Mouse (Mus musculus) urinary bladder, postnatal 14 days (tissue): Measurements from ENCODE around the gene Fblim1.

Experiments used
- DNase-seq: peaks from one replicate; pipeline ENCODE4 v3.0.0; 2021; ENCODE audit warnings: low spot score

The Fblim1 gene

DNA sequence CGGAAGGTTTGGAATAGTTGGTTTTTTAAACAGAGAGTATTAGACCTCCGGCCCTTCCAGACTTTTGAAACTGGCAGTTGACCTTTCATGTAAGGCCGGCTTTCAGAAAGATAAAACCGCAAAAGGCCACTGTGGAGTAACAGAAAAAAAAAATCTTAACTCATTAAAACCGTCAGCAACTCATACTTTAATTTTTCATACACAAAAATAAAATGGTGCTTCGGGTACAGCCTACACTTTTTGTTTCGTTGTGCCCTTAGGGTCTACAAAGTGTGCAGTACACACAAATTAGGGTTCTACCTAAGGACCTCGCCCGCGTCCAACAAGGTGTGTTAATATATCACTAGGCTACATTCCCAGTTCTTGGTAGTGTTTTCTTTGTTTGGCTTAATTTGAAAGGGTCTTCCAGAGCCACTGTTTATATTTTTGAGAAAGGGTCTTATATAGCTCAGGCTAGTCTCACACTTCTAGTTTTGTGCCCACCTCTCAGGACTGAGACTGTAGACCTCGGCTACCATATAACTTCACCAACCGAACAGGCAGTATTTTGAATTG lies 66.6 kb downstream of the Fblim1 start:
- no peak for DNase-seq

DNA sequence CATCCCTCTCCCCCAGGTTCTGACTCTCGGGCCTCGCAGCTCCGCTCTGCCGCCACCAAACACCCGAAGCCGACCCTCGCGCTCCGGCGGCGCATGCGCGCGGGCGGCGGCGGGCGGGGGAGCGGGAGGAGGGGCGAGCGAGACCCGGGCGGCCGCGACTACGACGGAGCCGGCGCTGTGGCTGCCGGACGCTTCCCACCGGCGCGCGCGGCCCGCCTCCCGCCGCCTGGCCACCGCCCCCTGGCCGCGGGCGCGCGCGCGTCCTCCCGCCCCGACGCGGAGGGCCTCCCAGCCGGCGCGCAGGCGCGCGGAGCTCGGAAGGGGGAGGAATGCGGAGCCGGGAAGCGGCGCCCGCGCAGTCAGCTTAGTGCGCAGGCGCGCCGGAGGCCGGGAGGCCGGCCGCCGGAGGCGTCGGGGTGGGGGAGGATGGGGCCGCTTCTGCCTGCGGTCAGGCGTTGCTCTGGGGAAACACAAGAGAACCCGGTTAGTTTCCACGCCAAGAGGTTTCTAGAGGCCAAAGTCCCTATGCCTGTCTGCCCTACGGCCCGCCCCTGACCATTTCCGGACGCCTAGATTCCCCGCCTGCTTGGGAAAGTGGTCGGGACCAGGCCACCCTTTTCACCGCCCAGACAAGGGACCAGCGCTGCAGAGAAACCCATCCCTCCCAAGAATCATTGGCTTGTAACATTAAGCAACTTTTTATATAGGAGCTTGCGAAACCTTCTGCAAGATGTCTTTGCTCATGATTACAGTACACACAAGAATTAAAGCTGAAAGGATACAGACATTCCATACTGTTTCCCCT lies 67.3 kb downstream of the Fblim1 start, which contains the start of gene Spen:
Gene Spen, minus strand, starts transcription at position 190 of the 805 bp plus-strand sequence.
- peak; percentile 93 for DNase-seq

DNA sequence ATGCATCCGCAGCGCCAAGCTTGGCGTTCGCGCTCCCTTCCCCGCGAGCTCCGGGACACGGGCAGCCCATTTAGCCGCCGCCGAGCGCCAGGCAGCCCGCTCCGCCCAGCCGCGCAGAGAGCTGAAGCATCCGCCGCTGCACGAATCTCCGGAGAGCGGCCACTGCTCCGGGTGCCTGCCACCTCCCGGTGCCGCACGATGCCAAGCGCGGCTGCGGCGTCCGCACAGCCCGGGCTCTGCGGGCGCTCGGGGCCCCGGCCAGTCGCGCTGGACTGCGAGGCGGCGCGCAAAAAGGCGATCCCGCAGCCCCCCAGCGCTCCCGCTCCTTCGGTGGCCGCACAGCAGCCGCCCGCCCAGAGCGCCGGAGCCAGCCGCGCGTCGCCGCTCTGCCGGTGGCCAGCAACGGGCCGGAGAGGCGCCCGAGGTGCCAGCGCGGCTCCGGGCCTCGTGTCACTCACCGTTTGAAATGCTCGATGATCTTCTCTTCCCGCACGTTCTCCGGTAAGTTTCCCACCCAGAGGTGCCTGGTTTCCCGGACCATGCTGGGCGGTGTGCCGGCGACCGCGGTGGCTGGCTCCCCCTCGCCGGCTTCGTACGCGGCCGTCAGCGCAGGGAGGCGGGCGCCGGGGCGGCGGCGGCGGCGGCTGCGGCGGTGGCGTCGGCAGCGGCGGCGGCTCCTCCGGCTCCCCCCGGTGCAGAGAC lies 68.0 kb downstream of the Fblim1 start:
- peak; percentile 42 for DNase-seq

DNA sequence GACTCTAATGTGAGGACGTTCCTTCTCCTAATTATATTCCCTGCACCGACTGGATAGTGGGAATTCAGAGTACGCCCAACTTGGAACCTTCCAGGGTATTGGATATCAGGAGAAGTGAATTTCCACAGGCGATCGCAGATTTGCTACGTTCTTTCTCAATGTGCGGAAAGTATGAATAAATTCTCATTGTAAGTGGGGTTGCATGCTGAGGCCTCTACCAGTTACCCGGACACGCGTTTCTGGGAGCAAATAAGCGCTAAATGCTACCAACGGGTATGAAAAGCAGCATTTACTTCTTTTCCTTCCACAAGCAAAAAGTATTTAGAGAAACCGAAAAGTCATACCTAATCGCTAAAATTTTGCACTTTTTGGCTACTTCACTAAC lies 68.7 kb downstream of the Fblim1 start:
- DNase-seq, result no peak

DNA sequence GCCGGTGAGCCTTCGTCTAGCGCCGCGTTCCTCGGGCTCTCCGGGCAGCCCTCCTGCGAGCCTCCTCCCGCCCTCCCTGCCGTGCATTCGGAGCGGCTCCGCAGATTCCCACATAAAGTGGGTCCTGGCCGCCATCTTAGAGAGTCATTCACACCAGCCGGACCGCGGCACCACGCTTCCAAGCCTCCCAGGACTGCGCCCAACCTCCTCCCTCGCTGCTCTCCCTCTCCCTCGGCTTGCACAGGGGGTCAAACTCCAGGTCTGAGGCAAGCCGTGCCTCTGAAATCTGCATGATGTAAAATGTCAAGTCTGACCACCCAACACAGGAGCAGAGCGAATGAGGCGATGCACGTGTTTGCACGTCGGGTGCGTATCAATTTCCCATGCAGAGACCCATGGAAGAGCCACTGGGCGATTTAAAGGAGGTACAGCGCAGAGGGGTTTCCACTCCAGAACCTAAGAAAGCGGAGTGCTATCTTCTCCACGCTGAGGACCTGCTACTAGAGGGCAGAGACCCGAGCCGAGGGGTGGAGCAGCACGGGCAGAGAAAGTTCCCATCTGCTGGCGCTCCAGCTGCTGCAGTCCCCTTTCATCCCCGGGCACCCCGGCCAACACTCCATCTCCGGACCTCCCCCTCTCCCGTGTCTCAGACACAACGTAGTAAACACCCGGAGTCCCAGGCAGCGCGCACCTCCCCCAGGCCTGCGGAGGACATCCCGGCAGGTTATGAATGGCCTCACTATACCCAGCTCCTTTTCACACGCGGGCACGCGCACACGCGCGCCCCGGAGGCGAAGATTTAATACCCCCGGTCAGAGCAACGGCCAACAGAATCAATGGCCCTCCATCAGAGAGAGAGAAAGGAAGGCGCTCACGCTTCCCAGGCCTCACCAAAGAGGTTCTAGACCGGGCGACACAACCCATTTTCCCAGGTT lies 69.3 kb downstream of the Fblim1 start:
- DNase-seq, result peak; percentile 62

DNA sequence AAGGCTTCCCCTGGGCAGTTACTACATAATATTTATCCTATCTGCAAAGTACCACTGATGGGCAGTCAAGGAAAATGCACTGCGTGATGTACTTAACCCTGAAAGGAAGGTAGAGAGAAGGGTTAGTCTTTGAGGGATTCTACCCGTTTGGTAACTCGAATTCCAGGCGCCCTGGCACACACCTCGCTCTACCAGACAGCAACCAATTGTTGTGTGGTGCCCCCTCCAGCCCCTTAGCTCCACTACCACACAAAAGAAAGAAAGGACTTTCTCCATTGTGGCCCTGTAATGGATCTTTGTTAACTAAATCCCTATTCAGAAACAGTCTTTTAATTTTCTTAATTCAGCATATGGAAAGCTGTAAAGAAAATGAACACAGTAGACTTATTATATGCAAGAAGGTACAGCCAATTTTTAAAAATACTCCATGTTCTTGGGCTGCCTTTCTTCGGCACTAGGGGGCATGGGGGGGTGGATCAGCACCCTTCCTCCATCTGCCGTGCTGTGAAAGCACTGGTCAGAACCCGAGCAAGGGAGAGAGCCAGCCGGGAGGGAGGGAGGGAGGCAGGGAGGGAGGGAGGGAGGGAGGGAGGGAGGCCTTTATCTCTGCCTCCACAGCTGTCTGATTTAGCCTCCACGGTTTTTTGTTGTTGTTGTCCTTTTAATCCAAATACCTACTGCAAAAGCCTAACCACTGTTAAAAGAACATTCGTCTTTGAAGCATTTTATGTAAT lies 70.8 kb downstream of the Fblim1 start:
- DNase-seq, result peak; percentile 51

DNA sequence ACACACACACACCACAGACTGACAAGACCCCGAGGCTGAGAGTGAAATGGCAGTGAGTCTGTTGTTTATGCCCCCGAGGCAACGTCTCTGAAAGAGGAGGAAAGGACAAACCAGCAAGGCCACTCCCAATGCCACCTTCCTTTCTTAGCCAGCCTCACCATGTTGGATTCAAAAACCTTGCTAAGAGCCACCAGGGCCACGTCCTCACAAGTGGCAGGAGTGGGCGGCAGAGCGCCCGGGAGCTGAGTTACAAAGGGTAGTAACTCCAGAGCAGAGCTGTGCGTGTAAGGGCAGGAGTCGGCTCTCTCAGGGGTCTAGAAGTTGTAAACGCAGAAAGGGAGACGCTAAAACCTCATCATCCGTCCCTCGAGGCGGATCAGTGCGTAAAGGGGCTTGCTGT lies 74.9 kb downstream of the Fblim1 start:
- no peak for DNase-seq

DNA sequence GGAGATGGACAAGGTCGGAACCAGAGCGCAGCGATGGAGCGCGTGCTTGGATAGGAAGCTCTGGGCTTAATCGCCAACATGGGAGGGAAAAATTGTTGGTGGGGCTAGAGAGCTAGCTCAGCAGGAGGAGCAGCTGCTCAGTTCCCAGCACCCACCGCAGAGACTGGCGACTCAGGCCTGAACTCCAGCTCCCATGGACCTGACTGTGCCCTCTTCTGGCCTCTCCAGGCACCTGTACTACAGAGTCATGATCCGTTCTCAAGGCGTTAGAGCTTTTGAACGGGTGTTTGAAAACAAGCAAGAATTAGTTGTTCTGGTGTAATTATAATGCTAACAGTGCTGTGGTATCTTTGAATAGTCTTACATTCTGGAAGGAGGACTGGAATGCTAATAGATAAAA lies 77.0 kb downstream of the Fblim1 start:
- DNase-seq, result no peak

DNA sequence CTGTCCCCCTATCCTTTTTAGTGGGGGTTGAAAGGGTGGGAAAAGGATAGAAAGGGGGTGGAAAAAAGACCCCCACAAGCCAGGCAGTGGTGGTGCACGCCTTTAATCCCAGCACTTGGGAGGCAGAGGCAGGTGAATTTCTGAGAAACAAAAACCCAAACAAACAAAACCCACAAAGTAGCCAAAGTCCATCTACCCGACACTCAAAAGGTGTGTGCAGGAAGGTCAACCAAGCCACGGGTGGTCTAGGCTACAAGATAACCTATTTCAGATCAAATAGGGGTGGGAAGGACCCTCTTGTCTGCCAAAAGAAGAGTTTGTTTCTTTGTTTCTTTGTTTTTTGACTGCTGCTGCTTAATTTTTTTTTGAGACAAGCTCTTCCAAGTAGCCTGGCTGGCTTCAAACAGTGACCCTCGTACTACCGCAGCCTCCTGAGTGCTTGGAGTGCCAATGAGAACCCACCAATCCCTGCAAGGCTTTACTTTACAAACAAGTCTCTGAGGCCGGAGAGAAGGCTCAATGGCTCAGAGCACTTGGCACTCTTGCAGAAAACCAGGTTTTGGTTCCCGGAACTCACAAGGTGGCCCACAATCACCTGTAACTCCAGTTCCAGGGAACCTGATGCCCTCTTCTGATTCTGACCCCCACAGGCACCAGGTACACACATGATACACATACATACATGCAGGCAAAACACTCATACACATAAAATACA lies 78.8 kb downstream of the Fblim1 start:
- no peak for DNase-seq
